Mouse (Mus musculus) CH12.LX (cell line): ENCODE results near the gene Clstn1. TPM values are rescaled to one million over a fixed set of nuclear protein-coding genes. Genes with fewer than 3 reads are reported as not detected.

Source experiments
- DNase-seq: peaks from one replicate; pipeline ENCODE4 v3.0.0-alpha.2; 2013; ENCODE audit errors: extremely low read depth
- H3K27ac ChIP-seq: 2 replicates; pipeline ENCODE4 v1.5.1; 2012; ENCODE audit warnings: low read depth, mild to moderate bottlenecking, control low read depth, moderate library complexity; ENCODE audit not compliant: insufficient read depth
- H3K27me3 ChIP-seq: replicated peaks from 2 replicates; pipeline ENCODE3; 2012; ENCODE audit warnings: inconsistent platforms
- H3K36me3 ChIP-seq, 2 experiments: replicated peaks in 1 of 2; 2 replicates each; pipeline versions ENCODE3 to v1.6.1; 2012; ENCODE audit warnings: inconsistent platforms in 1 of 2, low read length in 1 of 2, mild to moderate bottlenecking in 1 of 2, mixed read lengths in 1 of 2, moderate library complexity in 1 of 2; ENCODE audit not compliant: control insufficient read depth in 1 of 2, insufficient read depth in 1 of 2
- H3K4me1 ChIP-seq, 2 experiments: 2 replicates each; pipeline ENCODE4 v1.6.1; 2012; ENCODE audit warnings: inconsistent platforms in 1 of 2, moderate library complexity in 1 of 2; ENCODE audit not compliant: insufficient read depth in 2 of 2, control insufficient read depth in 1 of 2
- H3K4me2 ChIP-seq: 2 replicates; pipeline ENCODE4 v1.6.1; 2012; ENCODE audit warnings: low read depth, mild to moderate bottlenecking, control low read depth; ENCODE audit not compliant: poor library complexity, insufficient read depth, severe bottlenecking
- H3K4me3 ChIP-seq, 3 experiments: fragments of 150-350 bp in 1 of 3; sonication (generic) in 1 of 3; replicated peaks in 1 of 3; 2 replicates each; pipeline versions ENCODE3 to v1.5.1; 2011 to 2012; ENCODE audit warnings: low read depth in 2 of 3, low read length in 2 of 3, mild to moderate bottlenecking in 2 of 3, moderate library complexity in 2 of 3, control low read depth in 1 of 3, improper control_type of control experiment in 1 of 3, inconsistent platforms in 1 of 3, mixed read lengths in 1 of 3; ENCODE audit not compliant: poor library complexity in 1 of 3
- H3K79me2 ChIP-seq: replicated peaks from 2 replicates; pipeline ENCODE4 v1.6.1; 2012; ENCODE audit warnings: mild to moderate bottlenecking, moderate library complexity; ENCODE audit not compliant: control insufficient read depth, poor library complexity, insufficient read depth, severe bottlenecking; ENCODE audit errors: extremely low read depth
- H3K9ac ChIP-seq: 2 replicates; pipeline ENCODE4 v1.6.1; 2012; ENCODE audit warnings: low read depth, mild to moderate bottlenecking, control low read depth, moderate library complexity; ENCODE audit not compliant: insufficient read depth
- H3K9me3 ChIP-seq: replicated peaks from 2 replicates; pipeline ENCODE3; 2012; ENCODE audit warnings: low read length, inconsistent platforms, mixed read lengths
- BHLHE40 ChIP-seq: IDR thresholded peaks from 2 replicates; pipeline ENCODE4 v1.6.1; 2011; ENCODE audit warnings: mild to moderate bottlenecking, low read depth, low read length, improper control_type of control experiment
- CHD1 ChIP-seq: IDR thresholded peaks from 2 replicates; pipeline ENCODE4 v1.6.1; 2012; ENCODE audit warnings: low read depth, low read length, improper control_type of control experiment, inconsistent platforms
- CHD2 ChIP-seq: IDR thresholded peaks from 2 replicates; pipeline ENCODE4 v1.6.1; 2011; ENCODE audit warnings: low read length, improper control_type of control experiment
- CTCF ChIP-seq, 2 experiments: IDR thresholded peaks in 1 of 2; conservative IDR thresholded peaks in 1 of 2; 2 replicates each; pipeline ENCODE4 v1.5.1; 2011 to 2012; ENCODE audit warnings: low read depth in 2 of 2, low read length in 2 of 2, improper control_type of control experiment in 1 of 2, inconsistent platforms in 1 of 2, mild to moderate bottlenecking in 1 of 2, moderate library complexity in 1 of 2
- E2F4 ChIP-seq: IDR thresholded peaks from 2 replicates; pipeline ENCODE4 v1.6.1; 2011; ENCODE audit warnings: low read depth, low read length, improper control_type of control experiment; ENCODE audit not compliant: insufficient replicate concordance
- ELF1 ChIP-seq: IDR thresholded peaks from 2 replicates; pipeline ENCODE4 v1.6.1; 2014; ENCODE audit warnings: low read depth, mild to moderate bottlenecking, inconsistent platforms, low read length, improper control_type of control experiment
- EP300 ChIP-seq: IDR thresholded peaks from 2 replicates; pipeline ENCODE4 v1.6.1; 2011; ENCODE audit warnings: low read length, improper control_type of control experiment
- ETS1 ChIP-seq: conservative IDR thresholded peaks from 2 replicates; pipeline ENCODE4 v1.6.1; 2012; ENCODE audit warnings: low read depth, mild to moderate bottlenecking, inconsistent platforms, low read length, improper control_type of control experiment, moderate library complexity
- GABPA ChIP-seq: IDR thresholded peaks from 2 replicates; pipeline ENCODE4 v1.6.1; 2012; ENCODE audit warnings: low read depth, low read length, improper control_type of control experiment, inconsistent platforms; ENCODE audit not compliant: insufficient replicate concordance
- HCFC1 ChIP-seq: IDR thresholded peaks from 2 replicates; pipeline ENCODE4 v1.6.1; 2012; ENCODE audit warnings: low read depth, mild to moderate bottlenecking, inconsistent platforms, low read length, improper control_type of control experiment
- IRF4 ChIP-seq: IDR thresholded peaks from 2 replicates; pipeline ENCODE4 v1.6.1; 2014; ENCODE audit warnings: low read depth, mild to moderate bottlenecking, inconsistent platforms, low read length, improper control_type of control experiment
- JUN ChIP-seq: IDR thresholded peaks from 2 replicates; pipeline ENCODE4 v1.6.1; 2011; ENCODE audit warnings: low read depth, mild to moderate bottlenecking, low read length, improper control_type of control experiment, moderate library complexity; ENCODE audit not compliant: insufficient read depth
- JUND ChIP-seq: conservative IDR thresholded peaks from 2 replicates; pipeline ENCODE4 v1.6.1; 2011; ENCODE audit warnings: low read depth, low read length, improper control_type of control experiment
- KAT2A ChIP-seq: IDR thresholded peaks from 2 replicates; pipeline ENCODE4 v1.6.1; 2012; ENCODE audit warnings: low read length, improper control_type of control experiment, inconsistent platforms; ENCODE audit not compliant: insufficient replicate concordance
- MAFK ChIP-seq: IDR thresholded peaks from 2 replicates; pipeline ENCODE4 v1.6.1; 2011; ENCODE audit warnings: low read length, improper control_type of control experiment; ENCODE audit not compliant: insufficient replicate concordance
- MAX ChIP-seq: IDR thresholded peaks from 2 replicates; pipeline ENCODE4 v1.6.1; 2011; ENCODE audit warnings: low read length, improper control_type of control experiment
- MAZ ChIP-seq: IDR thresholded peaks from 2 replicates; pipeline ENCODE4 v1.6.1; 2012; ENCODE audit warnings: low read depth, mild to moderate bottlenecking, inconsistent platforms, low read length, improper control_type of control experiment, moderate library complexity
- MEF2A ChIP-seq: IDR thresholded peaks from 2 replicates; pipeline ENCODE4 v1.6.1; 2014; ENCODE audit warnings: low read depth, mild to moderate bottlenecking, inconsistent platforms, low read length, improper control_type of control experiment, borderline replicate concordance
- MXI1 ChIP-seq: IDR thresholded peaks from 2 replicates; pipeline ENCODE4 v1.6.1; 2011; ENCODE audit warnings: mild to moderate bottlenecking, low read depth, low read length, improper control_type of control experiment
- MYC ChIP-seq: IDR thresholded peaks from 2 replicates; pipeline ENCODE4 v1.6.1; 2011; ENCODE audit warnings: low read depth, mild to moderate bottlenecking, improper control_type of control experiment, low read length
- NELFE ChIP-seq: IDR thresholded peaks from 2 replicates; pipeline ENCODE4 v1.6.1; 2011; ENCODE audit warnings: low read depth, low read length, improper control_type of control experiment
- NRF1 ChIP-seq: IDR thresholded peaks from 2 replicates; pipeline ENCODE4 v1.6.1; 2014; ENCODE audit warnings: low read depth, mild to moderate bottlenecking, inconsistent platforms, low read length, improper control_type of control experiment, moderate library complexity
- PAX5 ChIP-seq: IDR thresholded peaks from 2 replicates; pipeline ENCODE4 v1.6.1; 2012; ENCODE audit warnings: low read length, inconsistent platforms, mixed read lengths
- POLR2A ChIP-seq: IDR thresholded peaks from 2 replicates; pipeline ENCODE4 v1.6.1; 2011; ENCODE audit warnings: low read depth, mild to moderate bottlenecking, improper control_type of control experiment, low read length
- POLR2AphosphoS2 ChIP-seq: IDR thresholded peaks from 2 replicates; pipeline ENCODE4 v1.6.1; 2011; ENCODE audit warnings: low read depth, low read length, improper control_type of control experiment
- RCOR1 ChIP-seq: conservative IDR thresholded peaks from 2 replicates; pipeline ENCODE4 v1.6.1; 2012; ENCODE audit warnings: low read depth, mild to moderate bottlenecking, inconsistent platforms, low read length, improper control_type of control experiment
- SIN3A ChIP-seq: IDR thresholded peaks from 2 replicates; pipeline ENCODE4 v1.6.1; 2012; ENCODE audit warnings: low read length, improper control_type of control experiment, inconsistent platforms
- SMC3 ChIP-seq: IDR thresholded peaks from 2 replicates; pipeline ENCODE4 v1.6.1; 2011; ENCODE audit warnings: low read depth, low read length, improper control_type of control experiment
- TBP ChIP-seq: conservative IDR thresholded peaks from 2 replicates; pipeline ENCODE4 v1.6.1; 2011; ENCODE audit warnings: low read depth, low read length, improper control_type of control experiment
- TCF12 ChIP-seq: IDR thresholded peaks from 2 replicates; pipeline ENCODE4 v1.6.1; 2014; ENCODE audit warnings: low read depth, mild to moderate bottlenecking, inconsistent platforms, low read length, improper control_type of control experiment
- UBTF ChIP-seq: IDR thresholded peaks from 2 replicates; pipeline ENCODE4 v1.6.1; 2012; ENCODE audit warnings: low read depth, mild to moderate bottlenecking, inconsistent platforms, low read length, improper control_type of control experiment, moderate library complexity
- USF1 ChIP-seq: IDR thresholded peaks from 2 replicates; pipeline ENCODE4 v1.6.1; 2014; ENCODE audit warnings: low read depth, mild to moderate bottlenecking, inconsistent platforms, low read length, improper control_type of control experiment
- USF2 ChIP-seq: conservative IDR thresholded peaks from 2 replicates; pipeline ENCODE4 v1.6.1; 2011; ENCODE audit warnings: low read depth, low read length, improper control_type of control experiment
- ZC3H11A ChIP-seq: IDR thresholded peaks from 2 replicates; pipeline ENCODE4 v1.6.1; 2012; ENCODE audit warnings: low read depth, mild to moderate bottlenecking, inconsistent platforms, low read length, improper control_type of control experiment
- ZKSCAN1 ChIP-seq: IDR thresholded peaks from 2 replicates; pipeline ENCODE4 v1.6.1; 2012; ENCODE audit warnings: low read depth, inconsistent platforms, low read length, improper control_type of control experiment, borderline replicate concordance
- ZMIZ1 ChIP-seq: IDR thresholded peaks from 2 replicates; pipeline ENCODE4 v1.6.1; 2012; ENCODE audit warnings: low read depth, mild to moderate bottlenecking, inconsistent platforms, low read length, improper control_type of control experiment
- ZNF384 ChIP-seq: IDR thresholded peaks from 2 replicates; pipeline ENCODE4 v1.6.1; 2012; ENCODE audit warnings: low read depth, low read length, improper control_type of control experiment, inconsistent platforms
- dilution Hi-C: fragments of 300-500 bp; cut with MboI; formaldehyde crosslinking; loops from 2 replicates; pipeline ENCODE4 v1.14.3; 2020; ENCODE audit warnings: low sequenced_read_pairs; ENCODE audit not compliant: extremely low pct_unique_long_range_greater_than_20kb, extremely low pct_ligation_motif_present
- in situ Hi-C: fragments of 300-500 bp; cut with MboI; formaldehyde crosslinking; loops from 3 replicates; pipeline ENCODE4 v1.14.3; 2019; ENCODE audit warnings: low sequenced_read_pairs, low pct_ligation_motif_present, low pct_unique_long_range_greater_than_20kb, mixed read lengths
- polyA plus RNA-seq: library from polyadenylated mRNA; unstranded; fragments of >175 nt; gene quantifications from 2 replicates; pipeline ENCODE4 v1.2.1, GENCODE M21; 2012; ENCODE audit warnings: low read depth; ENCODE audit not compliant: insufficient read length
- total RNA-seq, 2 experiments: library from RNA; depleted of rRNA; stranded (reverse); fragments of 300-350 nt in 1 of 2; fragments of >200 nt in 1 of 2; gene quantifications; 2 replicates each; pipeline ENCODE4 v1.2.3; 2012 to 2014

The Clstn1 gene
- total and polyA plus RNA-seq, 3 experiments: 26.4 to 53.1 (median 35.2) TPM

DNA sequence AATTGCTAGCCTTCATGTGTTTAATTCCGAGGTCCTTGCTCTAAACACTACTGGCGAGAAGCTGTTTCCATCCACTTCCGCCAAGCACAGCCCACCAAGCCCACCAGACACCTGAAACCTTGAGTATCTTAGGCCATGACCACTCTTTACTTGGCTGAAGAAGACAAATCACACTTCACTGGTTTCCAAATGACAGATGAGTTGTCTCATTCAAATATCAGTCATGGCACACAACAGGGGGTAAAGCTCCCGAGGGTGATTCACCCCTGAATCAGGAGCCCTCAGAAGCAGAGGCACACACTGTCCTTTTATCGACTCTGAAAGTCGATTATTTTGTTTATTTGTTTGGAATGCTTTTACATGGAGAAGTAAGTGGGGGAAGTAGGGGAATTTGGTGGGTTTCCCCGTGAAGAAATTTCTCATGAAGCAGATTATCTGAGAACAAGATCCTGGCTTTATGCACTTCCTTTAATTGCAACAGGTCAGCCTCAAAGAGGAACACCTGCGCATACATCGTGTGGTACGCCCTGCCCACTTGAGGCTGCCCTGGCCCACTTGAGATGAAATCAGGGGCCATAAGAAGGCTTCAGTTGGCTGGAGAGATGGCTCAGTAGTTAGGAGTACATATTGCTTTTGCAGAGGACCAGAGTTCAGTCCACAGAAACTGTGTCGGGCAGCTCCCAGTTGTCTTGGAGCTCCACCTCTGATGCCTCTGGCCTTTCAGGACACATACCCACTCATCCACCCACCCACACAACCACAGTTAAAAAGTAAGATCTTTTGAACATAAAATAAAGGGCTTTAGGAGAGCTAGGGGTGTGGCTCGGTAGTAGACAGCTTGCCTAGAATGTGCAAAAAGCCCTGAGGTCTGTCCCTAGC is 103.8 kb downstream of the Clstn1 start:
- Histone ChIP-seq H3K4me2 (peak overlapping the region; percentile 74), H3K27ac (peak overlapping the region; percentile 87), H3K4me3 (no peak overlapping the region), H3K9me3 (no peaks in the 10 kb centered on the region), H3K36me3 (peaks cover 32 to 70% of the 10 kb centered on the region in 2 experiments), H3K79me2 (peaks cover 87% of the 10 kb centered on the region), H3K4me1 (peaks cover 38 to 93% of the 10 kb centered on the region in 2 experiments), H3K9ac (peak overlapping the region; percentile 36; the same call in 1 of the 2 replicates), H3K27me3 (no peaks in the 10 kb centered on the region)
- DNase-seq: peak; percentile 67
- in situ Hi-C loops (no loop called here), dilution Hi-C loops (no loop called here)
- TF ChIP-seq ZC3H11A: no peak
- no peak for TF ChIP-seq UBTF
- TF ChIP-seq TCF12: no peak
- TF ChIP-seq SMC3: no peak
- no peak for TF ChIP-seq GABPA
- 0 out of 2 replicates have a peak, but pooled peaks have one; percentile 64 for TF ChIP-seq SIN3A
- no peak; the same call in 1 of the 2 replicates for TF ChIP-seq POLR2AphosphoS2
- no peak for TF ChIP-seq E2F4
- TF ChIP-seq MAX: 0 out of 2 replicates have a peak, but pooled peaks have one; percentile 57
- TF ChIP-seq HCFC1: no peak
- no peak; the same call in none of the 2 replicates for TF ChIP-seq CHD2
- no peak for TF ChIP-seq CTCF (conservative IDR thresholded peaks at IDR 0.05 in 1 of 2, IDR thresholded peaks at IDR 0.05 in 1 of 2; ENCODE audit: low read depth in 2 of 2, low read length in 2 of 2)
- 0 out of 2 replicates have a peak, but pooled peaks have one; percentile 6 for TF ChIP-seq JUND
- peak; percentile 59; the same call in 1 of the 2 replicates for TF ChIP-seq NRF1
- no peak for TF ChIP-seq PAX5
- TF ChIP-seq EP300: peak; percentile 77
- TF ChIP-seq IRF4: peak; percentile 74
- TF ChIP-seq MAZ: peak; percentile 69; the same call in 1 of the 2 replicates
- 0 out of 2 replicates have a peak, but pooled peaks have one; percentile 37 for TF ChIP-seq KAT2A
- TF ChIP-seq NELFE: no peak
- no peak for TF ChIP-seq TBP
- 0 out of 2 replicates have a peak, but pooled peaks have one; percentile 18 for TF ChIP-seq ZMIZ1
- 0 out of 2 replicates have a peak, but pooled peaks have one; percentile 6 for TF ChIP-seq MYC
- no peak for TF ChIP-seq ZKSCAN1
- TF ChIP-seq USF2: no peak
- peak; percentile 91 for TF ChIP-seq RCOR1
- 0 out of 2 replicates have a peak, but pooled peaks have one; percentile 15 for TF ChIP-seq POLR2A
- TF ChIP-seq JUN: no peak
- TF ChIP-seq ZNF384: no peak
- peak; percentile 65 for TF ChIP-seq BHLHE40
- TF ChIP-seq MEF2A: peak; percentile 49; the same call in 1 of the 2 replicates
- peak; percentile 44; the same call in 1 of the 2 replicates for TF ChIP-seq MXI1
- TF ChIP-seq USF1: no peak
- no peak for TF ChIP-seq MAFK
- TF ChIP-seq ELF1: no peak
- TF ChIP-seq CHD1: peak; percentile 71
- TF ChIP-seq ETS1: peak; percentile 44; the same call in 1 of the 2 replicates
